Mouse (Mus musculus) ovary, adult 2 months (tissue): ENCODE measurements around the gene Hyal1. TPM values are rescaled to one million over a fixed set of nuclear protein-coding genes. Genes with fewer than 3 reads are reported as not detected.

ENCODE experiments used
- polyA plus RNA-seq: library from polyadenylated mRNA; depleted of rRNA; stranded (reverse); fragments of >200 nt; gene quantifications from 2 replicates; pipeline ENCODE4 v1.2.3, GENCODE M21; 2012; rRNA removed

The Hyal1 gene
- polyA plus RNA-seq = 12.8 and 16.7 TPM in 2 replicates

DNA sequence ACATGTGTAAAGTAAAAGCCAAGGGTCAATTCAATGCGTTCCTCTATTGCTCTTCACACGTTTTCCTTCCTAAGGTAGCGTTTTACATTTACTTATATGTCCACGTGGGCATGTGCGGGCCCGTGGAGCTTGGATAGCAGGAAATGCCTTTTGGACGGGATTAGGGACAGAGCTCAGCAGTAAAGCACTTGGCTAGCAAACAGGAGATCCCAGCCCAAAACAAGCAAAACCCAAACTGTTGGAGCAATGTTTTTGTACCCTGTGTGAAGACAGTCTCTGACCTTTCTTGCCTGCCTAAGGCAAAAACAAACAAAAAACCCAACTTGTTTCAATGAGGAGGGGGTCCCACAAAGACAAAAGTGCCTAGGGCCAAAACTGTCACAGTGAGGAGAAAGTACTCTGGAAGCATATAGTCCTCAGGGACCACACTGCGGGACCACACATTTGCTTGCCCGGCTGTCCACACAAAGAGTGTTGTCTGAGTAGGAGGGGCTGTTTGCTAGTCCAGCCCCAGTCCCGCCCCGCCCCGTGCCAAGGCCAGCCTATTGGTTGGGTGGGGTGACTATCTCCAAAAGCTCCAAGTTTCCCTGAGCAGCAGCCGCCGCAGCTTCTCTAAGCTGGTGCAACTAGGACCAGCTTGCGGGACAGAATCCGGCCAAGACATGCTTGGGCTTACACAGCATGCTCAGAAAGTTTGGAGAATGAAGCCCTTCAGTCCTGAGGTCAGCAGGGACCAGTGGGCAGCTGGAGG is at the start of gene Hyal1:
Hyal1 (plus strand) TSS at position 571 of the 751 bp plus-strand sequence.

DNA sequence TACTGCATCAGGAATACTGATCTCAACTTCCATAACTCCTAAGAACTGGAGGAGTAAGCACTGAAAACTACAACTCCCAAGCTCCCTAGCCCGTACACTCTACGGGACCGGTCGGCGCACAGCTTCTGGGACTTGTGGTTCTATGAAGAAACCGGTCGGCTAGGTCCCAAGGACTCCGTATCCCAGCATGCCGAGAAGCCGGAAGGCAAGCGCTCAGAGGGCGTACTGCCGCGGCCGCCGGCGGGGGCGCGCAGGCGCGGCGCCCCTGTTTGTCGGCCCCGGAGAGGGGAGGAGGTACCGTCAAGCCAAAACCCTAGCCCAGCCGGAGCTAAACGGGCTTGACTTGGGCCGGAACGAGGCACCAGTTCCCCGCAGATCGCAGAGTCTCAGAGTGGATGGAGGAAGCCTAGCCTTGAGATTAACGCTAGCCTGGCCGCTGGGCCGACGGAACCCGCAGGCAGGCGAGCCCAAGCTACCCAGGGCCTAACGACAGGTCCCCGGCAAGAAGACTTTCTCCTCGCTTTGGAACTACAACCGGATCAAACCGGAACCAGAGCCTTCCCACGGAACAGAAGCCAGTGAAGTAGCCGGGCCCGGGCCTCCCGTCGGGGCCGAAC is 42.8 kb upstream of the Hyal1 start, which contains the start of gene Tmem115:
Tmem115 (plus strand) TSS at position 155 of the 617 bp plus-strand sequence.

DNA sequence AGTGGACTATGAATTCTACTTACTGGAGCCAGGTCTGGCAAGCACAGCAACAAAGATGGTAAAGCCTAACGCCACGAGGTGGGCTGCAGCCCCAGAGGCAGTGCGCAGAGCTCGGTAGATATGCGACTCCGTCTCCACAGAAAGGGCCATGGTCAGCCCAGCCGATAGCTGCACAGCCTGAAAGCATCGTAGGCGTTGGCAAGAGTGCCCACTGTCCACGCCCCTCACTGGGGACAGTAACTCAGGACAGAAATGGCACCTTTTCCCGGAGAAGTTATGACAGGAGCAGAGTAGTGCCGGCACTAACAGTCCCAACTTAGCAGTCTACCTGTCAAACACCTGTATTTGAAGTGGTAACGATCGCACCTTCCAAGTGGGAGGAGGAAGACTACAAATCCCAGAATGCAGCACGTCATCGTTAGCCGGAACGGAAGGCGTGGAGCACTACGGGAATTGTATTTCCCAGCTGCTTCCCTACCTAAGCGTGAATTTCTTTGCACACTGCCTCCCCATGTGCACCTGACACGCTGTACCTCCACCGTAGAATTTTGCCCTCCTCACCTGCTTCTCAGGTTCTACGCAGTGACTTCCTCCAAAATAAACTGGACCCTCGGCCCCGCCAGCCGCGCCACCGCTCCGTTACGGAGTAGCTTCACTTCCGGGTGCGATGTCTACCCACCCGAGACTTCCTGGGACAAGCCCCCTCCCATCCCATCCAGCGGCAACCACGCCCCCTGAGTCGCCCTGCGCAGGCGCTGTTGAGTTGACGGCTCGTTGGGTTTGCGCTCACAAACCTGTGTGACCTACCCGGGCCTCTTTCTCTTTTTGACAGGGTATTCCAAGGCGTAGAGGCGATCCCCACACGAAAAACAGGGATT is 35.0 kb upstream of the Hyal1 start, which contains the start of the genes Cyb561d2 and Nprl2:
Cyb561d2 (minus strand) TSS at position 720 of the 878 bp plus-strand sequence.
Nprl2 (plus strand) TSS at position 753 of the 878 bp plus-strand sequence.

DNA sequence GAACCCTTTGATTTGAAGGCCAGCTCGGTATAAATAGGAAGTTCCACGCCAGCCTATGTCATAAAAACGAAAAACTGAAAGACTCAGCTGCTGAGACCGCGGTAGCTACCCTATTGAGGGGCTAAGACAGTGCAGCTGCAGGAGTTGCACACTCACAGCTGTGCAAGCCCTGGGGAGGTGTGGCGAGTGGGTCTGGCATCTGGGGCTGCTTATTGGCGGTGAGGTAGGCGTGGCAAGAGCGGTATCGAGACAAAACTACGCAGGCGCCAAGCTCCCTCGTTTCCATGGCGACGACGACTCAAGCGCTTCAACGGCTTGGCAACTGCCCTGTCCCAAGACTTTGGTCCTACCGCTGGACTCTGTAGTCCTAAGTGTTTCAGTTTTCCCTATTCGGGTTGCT is 29.7 kb upstream of the Hyal1 start, which contains the start of gene Zmynd10:
Zmynd10 (plus strand) TSS at position 273 of the 400 bp plus-strand sequence.

DNA sequence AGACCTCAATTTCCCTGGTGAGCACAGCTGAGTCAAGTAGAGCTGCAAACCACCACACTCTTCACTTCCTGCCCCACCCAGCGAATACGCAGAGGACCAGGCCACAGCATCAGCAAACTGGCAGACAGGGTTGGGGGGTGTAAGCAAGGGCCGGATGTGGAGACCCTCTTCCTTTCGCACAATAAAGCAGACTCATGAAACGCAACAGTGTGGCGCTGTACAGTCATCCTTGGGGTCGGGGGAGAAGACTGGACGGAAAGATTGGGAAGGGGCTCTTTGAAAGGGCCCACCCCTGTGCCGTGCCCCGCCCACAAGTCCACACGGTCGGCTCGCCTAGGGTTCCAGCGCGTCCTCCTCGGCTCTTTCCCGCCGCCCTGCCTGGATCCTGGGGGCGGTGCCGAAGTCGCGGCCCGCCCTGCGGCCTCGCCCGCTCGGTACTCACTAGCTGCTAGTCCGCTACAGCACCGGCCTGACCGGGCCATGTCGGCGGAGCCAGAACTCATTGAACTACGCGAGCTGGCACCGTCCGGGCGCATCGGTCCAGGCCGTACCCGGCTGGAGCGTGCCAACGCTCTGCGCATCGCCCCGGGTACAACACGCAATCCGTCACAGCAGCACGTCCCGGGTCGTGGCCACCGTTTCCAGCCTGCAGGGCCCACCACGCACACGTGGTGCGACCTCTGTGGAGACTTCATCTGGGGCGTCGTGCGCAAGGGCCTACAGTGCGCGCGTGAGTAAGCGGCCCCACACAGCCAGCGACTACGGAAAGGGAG is 25.4 kb upstream of the Hyal1 start, which contains the start of gene Rassf1:
Rassf1 (plus strand) TSS at position 439 of the 773 bp plus-strand sequence.

DNA sequence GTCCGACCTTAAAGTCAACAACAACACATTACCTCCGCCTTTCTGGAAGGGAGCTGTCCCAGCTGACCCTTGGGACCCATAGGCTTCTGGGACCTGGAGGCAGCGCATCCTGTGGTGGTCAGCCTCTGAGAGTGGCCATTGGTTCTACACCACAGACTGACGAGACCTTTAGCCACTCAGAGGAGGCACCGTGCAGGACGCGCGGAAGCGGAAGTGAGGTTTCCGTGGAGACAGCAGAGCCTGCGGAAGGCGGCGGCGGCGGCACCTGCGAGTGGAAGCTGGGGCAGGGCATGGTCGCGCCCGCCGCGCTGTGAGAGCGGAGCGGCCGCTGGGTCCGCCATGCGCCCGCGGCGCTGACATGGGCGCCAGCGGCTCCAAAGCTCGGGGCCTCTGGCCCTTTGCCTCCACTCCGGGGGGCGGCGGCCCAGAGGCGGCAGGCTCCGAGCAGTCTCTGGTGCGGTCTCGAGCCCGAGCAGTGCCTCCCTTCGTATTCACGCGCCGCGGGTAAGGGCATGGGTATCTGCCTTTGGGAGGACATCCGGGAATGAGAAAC is 13.6 kb upstream of the Hyal1 start, which contains the start of gene Tusc2:
Tusc2 (plus strand) TSS at position 227 of the 553 bp plus-strand sequence.

DNA sequence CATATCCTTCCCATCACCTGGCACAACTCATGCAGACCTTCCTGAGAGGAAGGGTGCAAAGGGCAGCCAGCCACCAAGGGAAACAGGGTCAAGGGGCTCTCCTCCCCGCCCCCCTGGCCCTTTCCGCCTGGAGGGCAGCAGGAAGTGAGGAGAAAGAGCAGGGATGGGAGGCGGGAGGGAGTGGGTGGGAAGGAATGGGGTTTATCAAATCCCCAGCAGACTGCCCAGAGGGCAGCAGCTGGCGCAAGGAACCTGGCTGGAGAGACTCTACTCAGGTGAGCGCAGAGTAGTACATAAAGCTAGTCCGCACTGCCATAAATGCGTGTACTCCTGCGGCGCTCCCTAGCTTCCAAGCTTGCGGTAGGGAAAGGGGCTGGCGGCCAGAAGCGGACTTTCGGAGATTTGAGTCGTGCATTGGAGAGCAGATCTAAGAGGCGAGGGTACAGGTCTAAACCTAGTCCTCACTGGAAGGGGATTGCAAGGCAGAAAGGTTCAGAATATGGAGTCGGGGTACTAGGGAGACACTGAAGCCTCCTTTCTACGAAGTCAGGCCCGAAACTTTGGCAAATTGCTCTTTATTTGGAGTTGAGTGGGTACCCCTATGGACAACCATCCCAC is 8.9 kb upstream of the Hyal1 start, which contains the start of gene Hyal2:
Hyal2 (plus strand) TSS at position 244 of the 618 bp plus-strand sequence.

DNA sequence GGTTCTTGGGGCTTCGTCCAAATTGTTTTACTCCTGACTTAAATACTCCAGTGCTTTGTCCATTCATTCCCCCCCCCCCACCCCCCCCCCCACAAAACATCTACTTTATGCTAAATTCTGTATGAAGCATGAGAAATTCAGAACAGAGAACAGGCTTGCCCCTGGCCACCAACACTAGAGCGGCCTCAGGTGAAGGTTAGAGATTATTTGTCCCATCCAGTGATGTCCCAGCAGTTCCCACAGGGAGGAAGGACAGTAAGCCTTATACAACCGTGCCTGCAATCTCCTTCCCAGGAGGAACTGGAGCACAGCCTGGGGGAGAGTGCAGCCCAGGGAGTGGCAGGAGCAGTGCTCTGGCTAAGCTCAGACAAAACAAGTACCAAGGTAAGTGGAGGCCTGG is 1.9 kb downstream of the Hyal1 start, which contains the start of gene Naa80:
Naa80 (plus strand) TSS at position 301 of the 400 bp plus-strand sequence.

DNA sequence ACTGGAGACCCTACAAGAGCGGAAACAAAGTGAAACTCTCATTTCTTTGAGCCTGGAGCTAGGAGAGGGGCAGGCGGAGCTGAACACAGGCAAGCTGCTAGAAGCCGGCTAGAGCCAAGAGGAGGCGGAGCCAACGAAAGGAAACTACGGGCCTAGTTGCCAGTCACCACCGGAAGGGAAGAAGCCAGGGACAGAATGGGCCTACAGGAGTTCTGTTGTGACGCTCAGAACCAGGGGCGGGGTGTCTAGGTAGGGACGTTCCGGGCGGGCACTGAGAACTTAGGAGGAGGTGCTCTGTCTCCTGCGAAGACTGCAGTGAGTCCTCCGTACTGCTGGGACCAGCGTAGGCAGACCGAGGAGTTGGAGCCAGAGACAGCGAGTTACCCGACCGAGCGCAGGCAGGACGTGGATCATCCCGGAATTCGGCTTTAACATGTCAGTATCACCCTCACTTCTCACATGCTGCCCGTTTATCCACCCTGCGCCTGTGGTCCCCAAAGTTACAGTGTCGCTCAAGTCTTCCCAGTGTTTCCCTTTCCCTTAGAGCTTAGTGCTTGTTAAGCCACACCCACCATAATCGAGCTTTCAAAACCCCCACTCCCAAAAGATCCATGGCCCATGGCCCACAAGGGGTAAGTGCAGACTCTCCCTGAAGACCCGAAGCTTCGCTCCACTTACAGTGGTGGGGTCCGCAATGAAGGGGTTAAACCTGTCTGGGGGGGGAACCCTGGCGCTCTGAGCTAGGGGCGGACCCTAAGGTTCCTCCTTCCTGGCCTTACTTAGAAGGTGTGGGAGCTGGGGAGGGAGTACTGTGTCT is 4.0 kb downstream of the Hyal1 start, which contains the start of gene Hyal3:
Hyal3 (plus strand) TSS at position 318 of the 817 bp plus-strand sequence.

DNA sequence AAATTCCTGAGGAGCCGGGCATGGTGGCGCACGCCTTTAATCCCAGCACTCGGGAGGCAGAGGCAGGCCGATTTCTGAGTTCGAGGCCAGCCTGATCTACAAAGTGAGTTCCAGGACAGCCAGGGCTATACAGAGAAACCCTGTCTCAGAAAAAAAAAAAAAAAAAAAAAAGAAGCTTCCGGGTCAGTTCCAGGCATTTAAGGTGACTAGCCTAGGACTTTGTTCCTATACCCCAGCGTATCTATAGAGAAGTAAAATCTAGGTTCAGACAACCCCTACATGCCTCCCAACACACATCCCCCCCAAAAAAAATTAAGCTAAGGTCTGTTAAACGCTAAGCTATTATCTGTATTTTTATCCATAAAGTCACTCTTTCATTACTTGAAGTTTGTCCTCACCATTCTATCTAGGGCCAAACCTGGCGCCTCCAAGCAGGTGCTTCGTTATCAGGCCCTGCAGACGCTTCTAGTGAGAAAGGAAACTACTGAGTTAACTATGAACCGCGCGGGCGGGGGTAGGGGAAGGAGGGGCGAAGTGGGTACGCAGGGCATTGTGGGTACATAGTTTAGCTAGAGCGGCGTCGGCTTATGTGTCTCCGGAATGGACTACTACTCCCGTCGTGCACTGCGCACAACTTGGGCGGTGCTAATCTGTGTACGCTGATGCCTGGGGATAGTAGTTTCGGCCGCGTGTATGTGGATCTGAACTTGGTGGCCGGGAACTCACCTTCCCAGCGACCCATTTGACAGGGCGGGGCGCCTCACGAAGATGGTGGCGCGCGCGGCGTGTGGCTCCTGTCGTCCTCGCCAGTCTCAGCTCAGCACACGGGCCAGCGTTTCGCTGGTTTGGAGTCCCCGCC is 10.5 kb downstream of the Hyal1 start, which contains the start of gene Ifrd2:
Ifrd2 (plus strand) TSS at position 669 of the 859 bp plus-strand sequence.

DNA sequence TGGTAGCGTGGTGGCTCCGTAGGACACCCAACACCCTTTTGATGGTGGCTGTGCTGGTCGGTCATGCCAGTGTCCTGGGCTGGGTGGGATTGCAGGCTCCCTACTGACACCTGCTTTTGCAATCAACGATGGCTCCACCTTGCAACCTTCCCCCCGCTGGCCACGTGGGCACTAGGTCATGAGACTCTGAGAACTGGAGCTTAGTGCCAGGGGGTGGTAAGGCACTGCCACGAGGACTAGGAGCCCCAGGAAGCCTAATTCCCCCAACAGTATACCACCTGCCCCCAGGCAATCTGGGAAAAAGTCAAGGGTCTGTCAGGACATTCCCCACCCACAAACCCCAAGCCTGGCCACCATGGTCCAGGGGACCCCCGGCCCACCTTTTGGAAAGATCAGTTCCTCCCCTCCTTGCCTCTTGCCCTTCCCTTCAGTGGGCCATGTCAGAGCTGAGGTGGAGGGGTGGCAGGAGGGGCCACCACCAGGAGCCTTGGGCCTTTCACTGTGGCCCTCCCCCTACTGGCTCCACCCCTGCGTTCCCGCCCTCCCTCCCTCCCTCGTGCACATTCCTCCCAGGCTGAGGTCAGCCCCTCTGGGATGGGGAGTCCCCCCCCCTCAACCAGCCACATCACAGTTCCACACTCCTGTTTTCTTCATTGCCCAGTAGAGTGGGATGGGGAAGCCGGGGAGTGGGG is 32.2 kb downstream of the Hyal1 start, which contains the start of gene Sema3b:
Sema3b (minus strand) TSS at position 489 of the 692 bp plus-strand sequence.

Other genes starting within 250 kb of the Hyal1 start
- 19.0 and 27.1 TPM in 2 replicates for gene Hemk1, start 238.6 kb upstream of the Hyal1 start, polyA plus RNA-seq
- gene 6430571L13Rik, start 236.3 kb upstream of the Hyal1 start, polyA plus RNA-seq = 0.86 and 1.1 TPM in 2 replicates
- gene Cacna2d2, start 177.3 kb upstream of the Hyal1 start, polyA plus RNA-seq = 4.9 and 5.3 TPM in 2 replicates
- 86.5 and 92.7 TPM in 2 replicates for gene Tmem115, start 43.0 kb upstream of the Hyal1 start, polyA plus RNA-seq
- 70.4 and 85.0 TPM in 2 replicates for gene Cyb561d2, start 34.7 kb upstream of the Hyal1 start, polyA plus RNA-seq
- 31.6 and 40.4 TPM in 2 replicates for gene Nprl2, start 34.7 kb upstream of the Hyal1 start, polyA plus RNA-seq
- gene Zmynd10, start 29.6 kb upstream of the Hyal1 start, polyA plus RNA-seq = 13.6 and 15.0 TPM in 2 replicates
- gene Rassf1, start 25.4 kb upstream of the Hyal1 start, polyA plus RNA-seq = 40.1 and 43.3 TPM in 2 replicates
- gene Tusc2, start 13.7 kb upstream of the Hyal1 start, polyA plus RNA-seq = 74.2 and 84.8 TPM in 2 replicates
- 121 and 127 TPM in 2 replicates for gene Hyal2, start 9.0 kb upstream of the Hyal1 start, polyA plus RNA-seq
- gene Naa80, start 2.0 kb downstream of the Hyal1 start, polyA plus RNA-seq = 97.2 and 99.9 TPM in 2 replicates
- gene Hyal3, start 3.9 kb downstream of the Hyal1 start, polyA plus RNA-seq = 1.7 and 2.0 TPM in 2 replicates
- 62.0 and 68.5 TPM in 2 replicates for gene Ifrd2, start 10.7 kb downstream of the Hyal1 start, polyA plus RNA-seq
- gene Sema3b, start 32.3 kb downstream of the Hyal1 start, polyA plus RNA-seq = 33.8 and 37.7 TPM in 2 replicates
- gene Gnai2, start 58.4 kb downstream of the Hyal1 start, polyA plus RNA-seq = 769 and 826 TPM in 2 replicates
- gene Slc38a3, start 92.6 kb downstream of the Hyal1 start, polyA plus RNA-seq = 286 and 357 TPM in 2 replicates
- 0.17 and 0.21 TPM in 2 replicates for gene Gnat1, start 102.8 kb downstream of the Hyal1 start, polyA plus RNA-seq
- 123 and 153 TPM in 2 replicates for gene Sema3f, start 133.5 kb downstream of the Hyal1 start, polyA plus RNA-seq
- 69.0 and 96.6 TPM in 2 replicates for gene Rbm5, start 194.1 kb downstream of the Hyal1 start, polyA plus RNA-seq